Mouse (Mus musculus) testis, postnatal 10 days (tissue): ENCODE data around the gene Myo5c.

ENCODE experiments used
- DNase-seq: peaks from one replicate; pipeline ENCODE4 v3.0.0; 2021; ENCODE audit warnings: low spot score

Myo5c gene

DNA sequence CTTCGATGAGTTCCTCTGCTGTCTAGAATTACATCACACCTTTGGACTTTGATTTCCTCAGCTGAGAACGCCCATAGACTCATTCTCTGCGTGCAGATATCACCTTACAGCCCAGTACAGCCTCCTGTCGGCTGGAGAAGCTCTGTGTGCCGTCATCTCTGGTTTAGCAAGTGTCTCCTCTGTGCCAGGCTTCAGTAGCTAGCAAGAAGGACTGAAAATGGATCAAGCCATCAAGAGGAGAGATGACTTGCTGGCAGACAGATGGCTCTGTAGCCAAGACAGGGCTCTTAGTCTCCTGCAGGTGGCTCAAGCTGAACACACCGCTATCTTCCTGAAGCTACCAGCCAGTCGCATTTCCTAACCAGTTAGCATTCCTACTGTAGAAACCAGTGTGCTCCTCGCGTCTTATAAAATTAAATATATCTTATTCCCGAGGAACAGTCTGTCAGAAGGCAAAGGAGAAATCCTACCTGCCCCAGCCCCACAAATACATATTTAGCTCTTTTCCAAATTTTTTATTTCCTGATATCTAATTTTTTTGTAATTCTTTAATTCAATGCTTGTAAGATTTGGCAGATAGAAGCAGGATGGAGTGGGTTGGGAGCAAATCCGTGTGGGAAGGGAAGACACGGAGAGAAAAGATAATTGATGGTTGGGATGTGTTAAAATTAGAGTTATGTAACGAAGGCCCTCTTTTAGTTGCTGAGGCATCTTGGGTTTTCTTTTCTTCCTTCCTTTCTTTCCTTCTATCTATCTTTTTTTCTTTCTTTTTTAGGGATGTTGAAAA is 90.5 kb downstream of the Myo5c start:
- DNase-seq: no peak

DNA sequence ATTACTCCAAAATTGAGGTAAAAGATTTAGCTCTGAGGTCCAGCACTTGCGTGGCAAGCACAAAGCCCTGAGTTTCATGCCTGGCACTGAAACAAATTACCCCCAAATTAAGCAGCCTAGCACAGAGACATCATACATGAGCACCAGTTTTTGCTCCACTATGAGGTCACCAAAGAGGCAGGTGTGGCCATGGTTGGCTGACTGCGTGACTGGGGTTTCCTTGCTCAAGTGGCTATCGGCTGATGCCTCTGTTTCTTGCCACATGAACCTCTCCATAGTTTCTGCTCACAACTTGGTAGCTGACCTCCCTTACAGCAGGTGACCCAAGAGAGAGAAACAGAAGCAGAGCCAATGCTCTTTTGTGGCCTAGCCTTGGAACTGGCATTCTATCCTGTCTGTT is 96.2 kb downstream of the Myo5c start:
- DNase-seq: no peak

DNA sequence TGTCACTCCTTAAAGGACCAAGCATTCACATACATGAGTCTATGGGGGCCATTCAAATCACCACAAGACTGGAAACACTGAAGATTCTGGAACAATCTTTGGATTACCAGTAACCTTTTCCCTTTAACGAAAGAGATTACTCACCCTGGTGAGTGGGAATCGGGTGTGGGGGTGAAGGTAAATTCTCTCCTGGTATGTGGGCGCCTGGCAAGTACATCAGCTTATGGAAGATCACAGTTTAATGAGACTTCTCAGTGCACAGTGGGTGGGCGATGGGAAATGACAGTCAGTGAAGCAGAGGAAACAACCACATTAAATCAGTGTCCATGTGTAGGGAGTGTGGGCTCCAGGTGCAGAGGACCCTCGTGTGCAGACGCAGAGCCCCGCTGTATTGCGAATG is 99.0 kb downstream of the Myo5c start:
- no peak for DNase-seq

DNA sequence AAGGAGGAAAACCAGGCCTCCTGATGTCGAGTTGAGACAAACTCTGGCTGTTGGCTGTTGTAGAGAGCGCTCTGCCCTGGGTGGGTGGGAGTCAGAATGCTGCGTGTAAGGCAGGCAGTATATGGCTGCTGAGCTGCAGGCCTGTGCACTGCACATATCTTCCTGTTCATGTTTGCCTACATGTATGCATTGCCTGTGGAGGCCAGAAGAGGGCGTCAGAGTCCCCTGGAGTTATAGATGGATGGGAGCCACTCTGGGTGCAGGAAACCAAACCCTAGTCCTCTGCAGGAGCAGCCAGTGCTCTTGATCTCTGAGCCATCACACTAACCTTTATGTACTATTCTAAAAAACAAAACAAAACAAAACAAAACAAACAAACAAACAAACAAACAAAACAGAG is 102.6 kb downstream of the Myo5c start:
- DNase-seq: no peak

DNA sequence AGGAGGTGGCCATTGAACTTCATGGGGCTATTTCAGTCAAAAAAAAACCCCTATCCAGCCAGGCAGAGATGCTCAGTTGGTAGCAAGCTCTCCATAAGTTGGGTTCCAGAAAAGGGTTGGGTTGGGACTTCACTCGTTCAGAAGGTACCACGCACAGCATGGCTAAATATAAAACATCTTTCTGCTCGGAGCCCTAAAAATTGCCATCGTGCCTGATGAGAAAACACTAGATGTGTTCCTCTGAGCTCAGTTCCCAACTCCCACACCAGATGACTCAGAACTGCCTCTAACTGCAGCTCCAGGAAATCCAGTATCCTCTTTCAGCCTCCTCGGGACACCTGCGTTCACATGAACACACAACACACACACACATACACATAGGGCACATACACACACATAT is 106.2 kb downstream of the Myo5c start:
- DNase-seq: no peak

DNA sequence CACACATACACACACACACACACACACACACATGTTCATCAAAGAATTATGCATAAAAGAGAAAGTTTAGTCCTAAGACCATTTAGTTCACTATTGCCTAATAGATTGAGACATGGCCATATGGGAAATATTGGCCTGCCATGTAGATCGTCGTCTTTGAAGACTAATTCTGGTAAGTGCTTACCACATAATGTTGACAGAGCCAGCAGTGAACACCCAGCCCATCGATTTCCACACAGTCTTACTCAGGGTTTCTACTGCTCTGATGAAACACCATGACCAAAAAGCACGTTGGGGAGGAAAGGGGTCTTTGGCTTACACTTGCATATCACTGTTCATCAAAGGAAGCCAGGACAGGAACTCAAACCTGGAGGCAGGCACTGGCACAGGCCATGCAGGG is 110.6 kb downstream of the Myo5c start:
- DNase-seq: no peak

DNA sequence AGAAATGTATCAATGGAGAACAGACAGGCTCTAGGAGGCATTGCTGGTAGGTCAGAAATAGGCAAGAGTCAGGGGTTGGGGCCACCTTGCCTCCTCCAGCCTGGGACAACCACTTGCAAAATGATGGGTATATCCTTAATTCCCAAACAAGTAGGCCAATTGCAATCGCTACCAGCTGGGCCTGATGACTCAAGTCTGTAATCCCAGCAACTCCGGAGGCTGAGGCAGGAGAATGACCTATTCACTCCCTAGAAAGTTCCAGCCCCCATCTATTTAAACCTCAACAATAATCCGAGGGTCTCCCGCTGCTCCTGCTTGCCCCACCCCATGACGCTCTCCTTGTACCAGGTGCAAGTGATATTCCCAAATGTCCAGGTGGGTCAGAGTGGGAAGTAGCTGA is 115.6 kb downstream of the Myo5c start, which contains the start of gene Bcl2l10:
TSS of gene Bcl2l10 (plus strand) at position 301 of the 400 bp plus-strand sequence.
- DNase-seq: no peak

DNA sequence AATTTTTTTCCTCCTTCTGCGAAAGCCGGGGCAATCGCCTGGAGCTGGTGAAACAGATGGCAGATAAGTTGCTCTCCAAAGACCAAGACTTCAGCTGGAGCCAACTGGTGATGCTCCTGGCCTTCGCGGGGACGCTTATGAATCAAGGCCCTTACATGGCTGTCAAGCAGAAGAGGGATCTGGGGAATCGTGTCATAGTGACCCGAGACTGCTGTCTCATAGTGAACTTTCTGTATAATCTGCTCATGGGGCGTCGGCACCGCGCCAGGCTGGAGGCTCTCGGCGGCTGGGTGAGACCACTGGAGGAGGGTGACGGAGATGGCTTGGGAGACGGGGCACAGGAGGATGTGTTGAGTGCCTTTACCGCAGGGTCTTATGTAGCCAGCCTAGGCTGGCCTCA is 116.2 kb downstream of the Myo5c start:
- no peak for DNase-seq

DNA sequence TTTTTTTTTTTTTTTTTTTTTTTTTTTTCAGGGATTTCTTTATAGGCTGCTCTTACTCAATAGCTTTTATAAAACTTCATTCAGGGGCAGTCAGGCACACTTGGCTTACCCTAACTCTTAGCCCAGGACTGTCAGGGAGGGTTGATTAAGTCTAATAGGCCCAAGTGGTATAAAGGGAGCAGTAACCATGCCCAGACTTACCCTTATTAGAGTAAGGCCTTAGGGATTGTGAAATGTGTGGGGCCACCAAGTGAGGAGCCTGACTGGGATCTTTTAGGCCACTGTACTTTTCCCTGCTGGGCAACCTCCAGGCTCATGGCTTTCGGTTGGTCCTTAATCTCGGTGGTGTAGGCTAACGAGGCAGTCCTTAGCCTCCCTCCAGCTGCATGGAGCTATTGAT is 116.8 kb downstream of the Myo5c start:
- DNase-seq: no peak

DNA sequence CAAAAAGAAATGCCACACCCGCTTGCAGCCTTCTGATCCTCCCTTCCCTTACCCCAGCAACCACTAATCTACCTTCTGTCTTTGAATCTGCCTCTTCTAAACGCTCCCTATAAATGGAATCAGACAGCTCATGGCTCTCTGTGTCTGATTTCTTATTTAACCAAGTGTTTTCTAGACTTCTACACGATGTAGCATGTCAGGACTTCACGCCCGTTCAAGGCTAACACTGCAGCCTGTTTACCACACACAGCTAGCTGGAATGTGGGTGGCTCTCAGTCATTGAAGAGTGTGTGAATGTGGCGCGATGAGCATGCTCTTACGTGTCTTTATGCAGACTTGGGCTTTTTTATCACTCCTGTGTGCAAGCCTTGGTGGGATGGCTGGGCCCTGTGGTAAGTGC is 121.3 kb downstream of the Myo5c start:
- no peak for DNase-seq
